8 mouse cellular contexts compared by ENCODE assay signal in genomic region chr5:35717946-35718345, GRCm38 (mm10). TPM values are rescaled to one million over a fixed set of nuclear protein-coding genes. Genes with fewer than 3 reads are reported as not detected.
DNase-seq lines count a peak whose midpoint lies in the region; ATAC-seq and TF ChIP-seq lines count a peak whose summit lies in the region.

No protein-coding gene starts in this region.

- peaks cover 33% of the 10 kb centered on the region for H3K4me1 ChIP-seq in heart, embryonic 10.5 days
- peaks cover 87% of the 10 kb centered on the region for H3K4me1 ChIP-seq in E14TG2a.4 (replicated peaks; ENCODE audit: low read depth, low read length)

- H3K27ac ChIP-seq in heart, embryonic 10.5 days: no peak overlapping the region

- no peaks in the 10 kb centered on the region for H3K79me2 ChIP-seq in myocyte (ENCODE audit: control insufficient read depth, insufficient read depth)

- intact Hi-C loops in heart, postnatal 14 days (cut with DNase I): loop anchor here (2.0 kb wide), 1 partner anchor 39 kb away; the partner anchor contains the start of gene Ablim2

- TF ChIP-seq CTCF in E14TG2a.4 (conservative IDR thresholded peaks at IDR 0.05; ENCODE audit: low read length): peak; percentile 84

- peak overlapping the region; percentile 7 for H3K4me2 ChIP-seq in myocyte (ENCODE audit: low read depth)

- DNase-seq in heart, postnatal 14 days: peak; percentile 46 to 68
- DNase-seq in heart, embryonic 10.5 days (ENCODE audit: low spot score): no peak
- DNase-seq in adrenal gland, postnatal 14 days: peak; percentile 79
- DNase-seq in induced T-regulatory cell, adult 2 months (ENCODE audit: low read depth): peak; percentile 23
- DNase-seq in layer of hippocampus, postnatal 14 days (ENCODE audit: low spot score in 2 of 2): peak; percentile 18 to 26

- H3ac ChIP-seq in myocyte (ENCODE audit: control insufficient read depth, insufficient read length): no peak overlapping the region

- TF ChIP-seq POLR2A in myocyte (IDR thresholded peaks at IDR 0.05; ENCODE audit: insufficient read length, low read depth): no peak

- H3K36me3 ChIP-seq in heart, embryonic 10.5 days: peaks cover 20% of the 10 kb centered on the region; the same call in 1 of the 2 replicates
- peaks cover 31% of the 10 kb centered on the region for H3K36me3 ChIP-seq in E14TG2a.4 (ENCODE audit: insufficient read depth, low read length)
- no peaks in the 10 kb centered on the region for H3K36me3 ChIP-seq in myocyte (ENCODE audit: control insufficient read depth, insufficient read depth)

- WGBS in heart, embryonic 10.5 days: 58% methylated on average over 4 of the region's 4 CpGs

- H3K27me3 ChIP-seq in heart, embryonic 10.5 days (ENCODE audit: insufficient read depth, poor library complexity, severe bottlenecking): peaks cover 25% of the 10 kb centered on the region; the same call in 1 of the 2 replicates
- H3K27me3 ChIP-seq in E14TG2a.4 (ENCODE audit: insufficient read depth, low read length) (no peaks in the 10 kb centered on the region), myocyte (ENCODE audit: control insufficient read depth, insufficient read depth, insufficient read length) (no peaks in the 10 kb centered on the region)

- no peak for ATAC-seq in monocyte, adult 5-6 weeks (replicated peaks; ENCODE audit: insufficient number of reproducible peaks, low FRiP score, low TSS enrichment, poor library complexity, severe bottlenecking)

- H3K9me3 ChIP-seq in heart, embryonic 10.5 days: no peaks in the 10 kb centered on the region
- no peaks in the 10 kb centered on the region for H3K9me3 ChIP-seq in E14TG2a.4 (ENCODE audit: low read length)

- H3K4me3 ChIP-seq in heart, embryonic 10.5 days: no peak overlapping the region
- no peak overlapping the region; the same call in 1 of the 2 replicates for H3K4me3 ChIP-seq in E14TG2a.4 (replicated peaks; ENCODE audit: low read length)
- no peak overlapping the region for H3K4me3 ChIP-seq in myocyte

TF ChIP-seq in myocyte, 11 proteins besides CTCF, POLR2A, EP300 and RAD21:
- TF ChIP-seq SRF (IDR thresholded peaks at IDR 0.05; ENCODE audit: control insufficient read depth, insufficient read length, low read depth): no peak
- no peak for TF ChIP-seq E2F4 (IDR thresholded peaks at IDR 0.05; ENCODE audit: insufficient read depth)
- TF ChIP-seq CEBPB (IDR thresholded peaks at IDR 0.05; ENCODE audit: insufficient read depth, poor library complexity, severe bottlenecking): no peak
- no peak for TF ChIP-seq MYOD1 (IDR thresholded peaks at IDR 0.05; ENCODE audit: control insufficient read depth in 1 of 3, insufficient read length in 2 of 3, low read depth in 2 of 3)
- TF ChIP-seq TCF12 (IDR thresholded peaks at IDR 0.05; ENCODE audit: insufficient read depth, poor library complexity, severe bottlenecking): no peak
- no peak for TF ChIP-seq USF1 (IDR thresholded peaks at IDR 0.05; ENCODE audit: low read depth)
- TF ChIP-seq REST (IDR thresholded peaks at IDR 0.05; ENCODE audit: insufficient read depth, insufficient read length): no peak
- no peak for TF ChIP-seq TCF3 (IDR thresholded peaks at IDR 0.05; ENCODE audit: insufficient read length, low read depth)
- TF ChIP-seq MAX (IDR thresholded peaks at IDR 0.05; ENCODE audit: low read depth): no peak
- TF ChIP-seq POLR2AphosphoS2 (IDR thresholded peaks at IDR 0.05; ENCODE audit: insufficient read length, low read depth): no peak

RNA-seq across cellular contexts. Expression of gene Sh3tc1, which starts 21.8 kb away (rescaled TPM):
- 10 to 100 TPM in 1 of 2 experiments, 1 to 10 TPM in 1; 9.8 to 10.6 TPM for total RNA-seq in heart, postnatal 14 days (2021)
- polyA plus RNA-seq in heart, embryonic 10.5 days (2016; fragmentation: Nextera tagmentation; extraction: Ambion mirVana): 7.8 and 13.1 TPM in 2 replicates
- 14.9 and 15.0 TPM in 2 replicates for total RNA-seq in adrenal gland, postnatal 14 days (2021)
- 1 to 10 TPM; 3.8 to 4.1 TPM for total RNA-seq in layer of hippocampus, postnatal 14 days (2021)
- polyA plus RNA-seq in myocyte (2012; fragmentation: generic; extraction: Trizol): 0.26 TPM
- 8.3 to 17.8 TPM (median 12.1 TPM) in 3 replicates for total RNA-seq in monocyte, adult 5-6 weeks (2017)

RNA-seq across cellular contexts. Expression of gene Htra3, which starts 38.4 kb away (rescaled TPM):
- total RNA-seq in heart, postnatal 14 days (2021): 100 to 1,000 TPM; 108 to 149 TPM
- 4.6 and 7.2 TPM in 2 replicates for polyA plus RNA-seq in heart, embryonic 10.5 days (2016; fragmentation: Nextera tagmentation; extraction: Ambion mirVana)
- total RNA-seq in adrenal gland, postnatal 14 days (2021): 49.7 TPM in 2 replicates
- 10 to 100 TPM; 11.5 to 12.5 TPM for total RNA-seq in layer of hippocampus, postnatal 14 days (2021)
- polyA plus RNA-seq in myocyte (2012; fragmentation: generic; extraction: Trizol): 5.9 TPM
- not detected in 3 replicates for total RNA-seq in monocyte, adult 5-6 weeks (2017)

RNA-seq across cellular contexts. Expression of gene Ablim2, which starts 39.7 kb away (rescaled TPM):
- total RNA-seq in heart, postnatal 14 days (2021): 10 to 100 TPM; 12.2 to 17.5 TPM
- 1.7 and 2.6 TPM in 2 replicates for polyA plus RNA-seq in heart, embryonic 10.5 days (2016; fragmentation: Nextera tagmentation; extraction: Ambion mirVana)
- 3.0 and 4.0 TPM in 2 replicates for total RNA-seq in adrenal gland, postnatal 14 days (2021)
- total RNA-seq in layer of hippocampus, postnatal 14 days (2021): 100 to 1,000 TPM in 1 of 2 experiments, 10 to 100 TPM in 1; 94.4 to 101 TPM
- 11.9 TPM for polyA plus RNA-seq in myocyte (2012; fragmentation: generic; extraction: Trizol)
- 1.4 to 5.4 TPM in 2 of 3 replicates, not detected in the other for total RNA-seq in monocyte, adult 5-6 weeks (2017)

Comparison
In these comparisons a context has a peak if more than half of its experiments do, and no peak if none do; other contexts are left out.
1. RNA of gene Ablim2, which starts 39.7 kb away (total RNA-seq): 94.4 to 101 TPM in layer of hippocampus, postnatal 14 days; 12.2 to 17.5 TPM in heart, postnatal 14 days, 3.0 to 4.0 TPM in adrenal gland, postnatal 14 days and 1.4 to 5.4 TPM in monocyte, adult 5-6 weeks; every median in the first group is over 4 times any median in the second.